Mouse (Mus musculus): ENCODE results near the gene Lyar. TPM values are rescaled to one million over a fixed set of nuclear protein-coding genes. Genes with fewer than 3 reads are reported as not detected.

The Lyar gene
- total RNA-seq (2021), result 10 to 100 TPM; 11.4 to 12.9 TPM
- long read RNA-seq, experiment 1, transcript Lyar-201 (9 exons, 1,563 nt), result major isoform, 14 of 18 reads
- long read RNA-seq, experiment 1, partial matches to known transcripts, result 0 of 18 reads
- long read RNA-seq, experiment 1, other reads (novel, unspliced or antisense), result 4 of 18 reads
- long read RNA-seq, experiment 2, transcript Lyar-201 (9 exons, 1,563 nt), result major isoform, 17 of 27 reads
- long read RNA-seq, experiment 2, partial matches to known transcripts, result 1 of 27 reads
- long read RNA-seq, experiment 2, other reads (novel, unspliced or antisense), result 9 of 27 reads

DNA sequence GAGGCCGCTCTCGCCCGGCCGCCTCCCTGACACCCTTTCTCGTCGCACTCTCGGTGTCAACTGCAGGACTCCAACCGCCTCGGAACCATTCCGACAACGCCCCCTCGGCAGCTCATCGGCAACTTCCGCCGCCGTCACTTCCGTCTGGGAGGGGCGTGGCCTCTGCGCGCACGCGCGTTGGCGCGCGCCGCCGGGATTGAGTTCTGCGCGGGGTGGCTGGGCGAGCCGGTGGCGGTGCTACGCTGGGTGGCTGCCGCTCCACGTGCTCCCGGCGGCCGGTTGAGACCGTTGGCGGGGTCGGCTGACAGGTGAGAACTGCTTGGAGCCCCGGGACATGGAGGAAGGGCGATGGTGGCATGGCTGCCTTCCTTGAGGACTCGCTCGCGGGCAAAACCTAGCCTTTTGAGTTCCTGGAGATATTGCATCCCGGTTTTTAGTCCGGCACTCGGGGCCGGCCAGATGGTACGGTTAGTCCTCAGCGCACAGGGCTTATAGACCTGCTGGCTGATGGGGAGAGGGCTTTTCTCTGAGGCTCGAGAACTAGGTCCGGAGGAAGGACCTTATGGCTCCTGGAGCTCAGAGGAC, at the start of gene Lyar, which contains the start of gene Zbtb49:
Gene Lyar (plus strand): TSS at position 143 of the 585 bp plus-strand sequence.
Gene Zbtb49 (minus strand): TSS at position 130 of the 585 bp plus-strand sequence.
- DNase-seq (ENCODE audit: low spot score in 2 of 2), result peak; percentile 93 to 95

DNA sequence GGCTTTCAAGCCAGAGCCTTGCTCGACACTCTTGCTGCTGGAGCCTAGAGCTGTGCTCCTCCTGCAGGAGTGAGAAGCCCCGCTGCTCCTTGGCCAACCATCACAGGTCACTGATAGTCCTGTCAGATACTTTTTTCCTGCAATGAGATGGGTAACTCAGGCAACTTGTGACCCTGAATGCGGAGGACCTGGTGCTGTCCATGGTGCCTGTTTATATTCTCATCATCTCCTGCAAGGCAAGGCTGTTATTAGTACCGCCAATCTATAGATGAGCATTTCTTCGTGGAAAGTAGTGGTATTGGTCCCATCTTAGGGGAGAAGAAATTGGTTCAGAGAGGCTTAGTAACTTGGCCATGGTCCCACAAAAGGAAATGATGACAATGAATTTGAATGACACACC, 46.5 kb upstream of the Lyar start:
- DNase-seq (ENCODE audit: low spot score in 2 of 2), result no peak

DNA sequence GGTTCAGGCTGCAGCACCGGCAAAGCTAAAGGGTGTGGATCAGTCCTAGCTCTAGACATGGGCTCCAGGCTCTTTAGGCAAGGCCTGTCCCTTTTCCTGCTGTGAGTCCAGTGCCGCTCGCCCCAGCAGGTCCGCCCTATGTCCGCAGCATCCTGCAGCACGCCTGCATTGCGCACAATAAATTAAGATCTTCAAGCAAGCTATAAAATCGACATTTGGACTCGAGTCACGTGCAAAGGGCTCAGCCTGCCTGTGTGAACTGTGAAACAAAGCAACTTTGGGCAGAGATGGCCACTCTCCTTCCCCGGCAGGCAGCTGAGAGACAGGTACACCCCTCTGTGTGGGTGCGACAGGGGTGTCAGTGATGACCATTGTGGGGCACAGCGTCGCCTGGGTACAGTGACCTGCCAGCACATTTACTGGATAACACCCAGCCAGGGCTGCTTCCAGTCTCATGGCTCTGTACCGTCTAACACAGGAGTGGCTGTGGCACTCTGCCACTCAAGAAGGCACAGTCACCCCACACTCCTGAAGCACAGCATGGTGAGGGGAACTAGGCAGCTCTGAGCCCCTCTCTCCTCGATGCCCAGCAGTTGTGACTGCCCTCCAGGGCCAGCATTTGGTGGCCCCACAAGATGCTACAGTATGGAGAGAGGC, 45.9 kb upstream of the Lyar start:
- DNase-seq (ENCODE audit: low spot score in 2 of 2), result no peak

DNA sequence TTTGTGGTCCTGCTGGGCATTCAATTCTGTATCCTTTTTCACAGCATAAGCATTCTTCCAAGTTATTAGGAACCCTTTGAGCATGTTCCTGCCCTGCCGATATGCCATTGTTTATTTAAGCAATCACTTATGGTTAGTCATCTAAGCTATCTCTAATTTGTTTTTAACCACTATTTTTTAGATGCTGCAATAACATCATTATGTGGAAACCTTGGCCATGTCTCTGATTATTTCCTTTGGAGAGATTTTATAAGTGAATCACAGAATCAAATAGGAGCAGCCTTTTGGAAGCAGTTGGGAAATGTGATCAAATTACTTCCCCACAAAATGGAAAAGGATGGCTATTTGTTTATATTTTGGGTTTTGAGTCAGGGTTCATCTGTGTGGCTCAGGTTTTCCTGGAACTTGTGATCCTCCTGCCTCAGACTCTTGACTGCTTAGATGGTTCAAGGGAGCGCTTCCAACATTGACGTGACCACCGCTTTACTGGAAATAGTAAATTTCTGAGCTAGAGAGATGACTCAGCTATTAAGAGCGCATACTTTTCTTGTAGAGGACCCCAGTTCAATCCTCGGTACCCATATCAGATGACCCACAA, 35.5 kb upstream of the Lyar start:
- DNase-seq (ENCODE audit: low spot score in 2 of 2), result no peak

DNA sequence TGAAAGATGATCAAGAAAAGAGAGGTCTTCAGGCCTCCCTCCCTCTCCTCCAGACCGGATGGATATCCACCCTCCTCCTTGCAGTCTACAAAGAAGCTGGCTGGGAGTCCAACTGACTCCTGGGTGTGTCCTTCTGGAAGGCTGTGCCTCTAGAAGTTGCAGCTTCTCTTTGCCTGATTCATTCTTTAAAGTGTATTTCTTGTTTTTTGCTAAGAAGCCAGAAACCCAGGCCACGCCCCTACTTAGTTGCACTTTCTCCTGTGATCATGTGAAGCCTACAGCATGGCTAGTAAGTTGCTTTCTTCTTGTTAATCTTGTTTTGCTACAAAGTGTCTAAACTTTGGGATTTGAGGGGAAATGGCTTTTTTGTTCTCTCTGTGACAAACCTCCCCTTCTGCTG, 33.3 kb upstream of the Lyar start:
- DNase-seq (ENCODE audit: low spot score in 2 of 2), result no peak

DNA sequence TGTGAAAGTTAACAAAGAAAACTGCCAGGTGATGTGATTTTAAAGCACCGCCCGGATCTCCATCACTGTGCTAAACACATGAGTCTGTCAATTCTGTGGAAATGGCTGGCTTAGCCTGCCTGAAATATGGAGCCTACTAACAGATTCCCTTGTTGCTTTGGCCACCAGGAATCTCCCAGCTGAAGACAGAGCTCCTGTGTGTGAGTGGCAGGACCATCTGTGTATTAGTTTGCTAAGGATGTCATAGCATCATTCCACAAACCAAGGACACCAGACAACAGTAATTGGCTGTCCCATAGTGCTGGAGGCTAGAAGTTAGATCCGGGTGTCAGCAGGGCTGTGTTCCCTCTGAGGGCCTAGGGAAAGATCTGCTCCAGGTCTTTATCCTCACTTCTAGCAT, 29.4 kb upstream of the Lyar start:
- DNase-seq (ENCODE audit: low spot score in 2 of 2), result no peak

DNA sequence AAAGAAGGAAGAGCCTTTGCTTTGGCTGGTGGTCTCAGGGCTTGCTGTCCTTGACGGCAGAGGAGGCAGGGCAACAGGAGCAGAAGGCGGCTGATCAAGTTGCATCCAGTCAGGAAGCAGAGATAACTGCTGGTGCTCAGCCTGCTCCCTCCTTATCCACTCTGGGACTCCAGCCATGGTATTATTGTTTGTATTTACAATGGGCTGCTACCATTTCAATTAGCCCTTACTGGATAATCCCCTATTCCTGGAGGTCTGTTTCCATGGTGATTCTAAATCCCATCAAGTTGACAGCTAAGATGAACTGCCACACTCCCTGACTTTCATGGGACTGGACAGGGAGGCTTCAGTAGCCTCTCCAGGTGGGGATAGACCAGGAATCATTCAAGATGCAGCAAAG, 25.3 kb upstream of the Lyar start:
- no peak for DNase-seq (ENCODE audit: low spot score in 2 of 2)

DNA sequence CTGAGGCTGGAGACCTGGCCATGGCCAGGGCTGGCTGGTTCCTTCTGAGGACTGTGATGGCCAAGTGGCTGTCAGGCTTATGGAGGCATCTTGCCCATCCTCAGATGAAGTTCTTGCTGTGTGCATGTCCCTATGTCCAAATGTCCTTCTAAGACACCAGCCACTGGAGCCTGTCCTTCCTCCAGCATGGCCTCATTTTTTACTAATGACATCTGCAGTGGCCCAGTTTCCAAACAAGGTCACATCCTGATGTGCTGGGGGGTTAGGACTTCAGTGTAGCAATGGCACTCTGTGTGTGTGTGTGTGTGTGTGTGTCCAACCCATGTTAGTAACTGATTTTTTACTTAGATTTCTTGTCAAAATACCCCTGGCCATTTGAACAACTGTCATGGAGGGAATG, 24.3 kb upstream of the Lyar start:
- no peak for DNase-seq (ENCODE audit: low spot score in 2 of 2)

DNA sequence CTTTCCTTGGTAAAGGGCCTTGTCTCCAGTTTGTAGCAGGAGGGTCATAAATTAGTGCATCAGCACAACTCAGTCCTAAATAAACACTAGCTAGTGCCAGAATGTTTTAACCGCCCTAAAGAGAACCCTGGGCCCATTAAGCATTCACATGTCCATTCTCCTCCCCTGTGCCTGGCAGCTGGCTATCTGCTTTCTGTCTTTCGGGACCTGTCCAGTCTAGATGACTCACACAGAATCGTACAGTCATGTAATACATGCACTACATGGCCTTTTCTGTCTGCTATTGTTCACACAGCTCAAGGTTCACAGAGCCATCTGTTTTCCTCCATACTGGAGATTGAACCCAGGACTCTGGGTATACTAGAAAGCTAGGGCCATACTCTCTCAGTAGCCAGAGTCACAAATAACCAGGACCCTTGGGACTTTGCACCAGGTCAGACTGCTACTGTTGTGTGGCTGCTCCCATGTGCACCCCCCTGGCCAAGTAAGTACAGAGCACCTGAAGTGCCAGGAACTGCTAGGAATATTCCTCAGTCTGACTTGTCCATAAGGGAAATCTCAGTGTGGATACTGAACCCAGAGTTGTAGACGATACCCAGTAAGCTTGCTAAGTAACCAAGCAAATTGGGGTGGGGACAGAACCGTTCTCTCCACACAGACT, 23.3 kb upstream of the Lyar start:
- no peak for DNase-seq (ENCODE audit: low spot score in 2 of 2)

DNA sequence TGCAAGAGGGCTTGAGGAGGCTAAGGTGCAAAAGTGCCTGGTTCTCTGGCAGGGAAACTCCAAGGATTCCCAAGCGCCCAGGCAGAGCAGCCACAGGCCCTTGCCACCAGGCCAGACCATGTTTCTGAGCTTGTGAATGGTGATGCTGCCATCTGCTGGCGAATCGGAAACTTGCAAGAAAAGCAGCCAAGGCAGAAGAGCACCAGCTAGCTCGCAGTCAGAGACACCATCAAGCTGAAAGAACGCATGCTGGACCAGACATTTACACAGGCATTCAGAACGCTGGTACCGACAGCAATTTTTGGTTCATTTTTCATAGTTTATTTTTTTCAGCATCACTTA, 22.8 kb upstream of the Lyar start:
- peak; percentile 86 to 92 for DNase-seq (ENCODE audit: low spot score in 2 of 2)

DNA sequence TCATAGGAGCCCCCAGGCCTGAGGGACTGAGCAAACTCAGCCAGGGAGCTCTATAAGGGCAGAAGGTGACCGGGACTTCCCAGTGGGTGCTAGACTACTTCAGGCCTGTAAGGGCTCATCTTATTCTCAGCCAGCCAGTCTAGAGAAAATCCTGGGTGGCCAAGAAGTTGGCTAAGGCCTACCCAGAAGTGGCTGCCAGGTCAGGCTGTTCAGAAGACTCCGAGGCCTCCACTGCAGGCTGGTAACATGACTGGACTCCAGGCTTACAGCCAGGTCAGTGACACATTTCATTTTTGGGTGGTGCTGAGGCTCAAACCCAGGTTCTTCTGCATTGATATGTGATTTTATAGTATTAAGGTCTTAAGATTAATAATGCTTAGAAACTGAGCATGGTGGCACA, 20.6 kb upstream of the Lyar start:
- no peak for DNase-seq (ENCODE audit: low spot score in 2 of 2)

DNA sequence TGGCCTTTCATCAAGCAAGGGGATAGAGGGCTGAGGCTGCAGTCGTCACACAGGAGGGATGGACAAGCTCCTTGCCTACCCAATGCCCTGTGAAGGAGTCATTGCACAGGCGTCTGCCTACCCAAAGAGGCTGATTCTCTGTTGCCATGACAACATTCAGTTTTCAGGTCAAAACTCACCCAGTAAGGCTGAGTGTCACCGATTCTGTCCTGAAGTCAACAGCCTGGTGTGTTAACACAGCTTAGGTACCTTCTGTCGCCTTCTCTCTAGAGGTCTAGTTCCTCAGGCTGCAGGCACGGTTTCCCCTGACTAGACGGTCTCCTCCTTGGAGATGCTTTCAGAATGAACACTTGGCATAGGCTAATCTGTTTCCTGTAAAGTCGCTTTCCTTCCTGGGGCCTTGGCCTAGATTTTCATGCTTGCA, 15.0 kb upstream of the Lyar start:
- DNase-seq (ENCODE audit: low spot score in 2 of 2), result no peak

DNA sequence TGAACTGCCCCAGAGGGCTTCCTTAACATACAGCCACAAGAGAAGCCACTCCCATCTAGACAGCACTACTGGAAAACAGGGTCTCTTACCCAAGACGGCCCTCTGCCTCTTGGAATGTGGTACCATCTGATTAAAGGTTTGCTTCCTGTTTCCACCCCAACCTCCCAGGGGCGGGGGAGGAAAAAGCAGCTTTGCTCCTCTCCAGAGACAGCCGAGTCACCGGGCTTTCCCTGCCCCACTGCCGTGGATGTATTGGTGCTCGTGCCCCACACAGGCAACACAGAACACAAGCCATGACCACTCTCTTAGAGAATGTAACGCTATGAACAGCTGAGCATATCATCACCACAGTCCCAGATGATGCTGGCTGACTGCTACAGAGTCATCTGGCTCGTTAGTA, 11.3 kb upstream of the Lyar start:
- no peak for DNase-seq (ENCODE audit: low spot score in 2 of 2)

DNA sequence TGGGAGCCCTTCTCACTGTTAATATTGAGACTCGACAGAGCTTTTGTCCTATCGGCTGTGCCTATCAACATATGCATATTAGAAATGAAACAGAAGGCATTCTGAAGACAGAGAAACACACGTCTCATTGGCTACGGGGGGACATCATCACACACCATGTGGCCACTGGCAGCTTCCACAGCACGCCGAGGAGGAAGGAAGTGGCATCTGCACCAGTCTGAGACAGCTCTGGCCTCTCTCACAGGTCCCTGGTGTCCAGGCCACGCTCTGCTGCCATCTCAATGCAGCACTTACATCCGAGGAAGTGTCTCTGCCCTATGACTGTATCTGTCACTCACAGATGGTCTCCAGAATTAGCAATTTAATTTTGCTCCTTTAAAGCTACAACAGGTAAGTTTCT, 8.6 kb upstream of the Lyar start:
- DNase-seq (ENCODE audit: low spot score in 2 of 2), result no peak

DNA sequence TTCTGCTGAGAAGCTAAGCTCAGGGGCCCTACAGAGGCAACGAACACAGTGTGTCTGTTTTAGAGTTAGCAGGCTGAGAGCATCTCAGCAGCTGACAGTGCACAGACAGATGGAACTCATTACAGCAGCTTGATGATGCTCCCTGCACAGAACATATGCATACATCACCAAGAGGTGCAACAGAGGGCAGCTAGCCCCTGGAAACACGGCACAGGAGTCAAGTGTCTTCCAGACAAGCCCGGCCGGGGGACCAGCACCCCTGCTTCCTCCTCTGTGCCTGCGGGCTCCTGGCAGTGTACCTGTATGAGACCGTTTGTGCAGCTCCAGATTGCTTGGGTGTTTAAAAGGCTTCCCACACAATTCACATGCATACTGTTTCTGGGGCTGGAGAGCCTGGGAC, 7.3 kb upstream of the Lyar start:
- peak; percentile 45 to 60 for DNase-seq (ENCODE audit: low spot score in 2 of 2)

DNA sequence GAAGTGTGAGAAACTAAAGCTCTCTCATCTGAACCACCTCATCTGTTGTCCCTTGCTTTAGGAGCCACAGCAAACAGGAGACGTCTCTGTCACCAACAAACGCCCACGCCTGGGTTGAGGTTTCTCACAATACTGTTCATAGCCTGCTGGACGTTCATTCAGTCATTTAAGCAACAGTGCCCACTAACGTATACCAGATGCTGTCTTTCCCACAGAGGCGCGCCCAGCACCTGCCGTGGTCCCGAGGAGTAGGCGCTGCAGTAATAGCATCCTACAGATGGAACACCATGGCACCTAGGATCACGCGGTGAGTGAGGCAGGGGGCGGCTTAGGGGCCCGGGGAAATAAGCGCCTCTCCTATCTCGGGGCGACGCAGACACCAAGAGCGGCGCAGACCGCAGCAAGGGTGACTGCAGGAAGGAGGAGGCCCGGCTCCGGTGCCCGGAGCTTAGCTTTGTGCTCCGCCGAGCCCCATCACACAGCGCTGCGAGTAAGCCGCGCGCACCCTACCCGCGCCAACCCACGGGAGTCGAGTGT, 431 bp upstream of the Lyar start:
- DNase-seq (ENCODE audit: low spot score in 2 of 2), result peak in 1 of 2 experiments; percentile 27

DNA sequence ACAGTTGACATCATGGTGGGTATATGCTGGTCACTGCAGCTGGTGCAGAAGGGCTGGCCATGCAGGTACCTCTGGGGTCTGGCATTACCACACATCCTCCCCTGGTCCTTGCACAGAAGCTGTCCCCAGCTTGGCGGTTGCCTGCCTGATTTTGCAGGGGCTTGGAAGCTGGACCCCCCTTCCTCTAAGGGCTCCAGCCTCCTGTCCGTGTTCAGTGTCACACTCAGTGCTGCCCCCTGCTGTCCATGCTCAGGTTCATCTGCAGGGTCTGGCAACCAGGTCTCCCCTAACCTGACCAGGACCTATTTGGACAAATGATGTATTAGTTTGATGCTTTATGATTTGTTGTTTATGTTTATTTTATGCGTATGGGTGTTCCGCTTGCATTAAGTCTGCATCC, 15.2 kb downstream of the Lyar start:
- DNase-seq (ENCODE audit: low spot score in 2 of 2), result no peak

DNA sequence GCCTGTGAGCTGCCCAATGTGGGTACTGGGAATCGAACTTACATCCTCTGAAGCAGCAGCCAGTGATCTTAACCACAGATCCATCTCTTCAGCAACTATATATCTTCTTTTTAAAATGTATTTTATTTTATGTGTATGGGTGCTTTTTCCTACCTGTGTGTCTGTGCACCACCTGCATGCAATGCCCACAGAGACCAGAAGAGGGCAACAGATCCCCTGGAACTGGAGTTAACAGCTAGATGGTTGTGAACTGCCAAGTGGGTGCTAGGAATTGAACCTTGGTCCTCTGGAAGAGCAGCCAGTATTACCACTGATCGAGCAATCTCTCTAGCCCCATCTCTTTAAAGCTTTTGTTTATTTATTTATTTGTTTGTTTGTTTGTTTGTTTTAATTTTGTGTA, 16.4 kb downstream of the Lyar start:
- DNase-seq (ENCODE audit: low spot score in 2 of 2), result no peak

DNA sequence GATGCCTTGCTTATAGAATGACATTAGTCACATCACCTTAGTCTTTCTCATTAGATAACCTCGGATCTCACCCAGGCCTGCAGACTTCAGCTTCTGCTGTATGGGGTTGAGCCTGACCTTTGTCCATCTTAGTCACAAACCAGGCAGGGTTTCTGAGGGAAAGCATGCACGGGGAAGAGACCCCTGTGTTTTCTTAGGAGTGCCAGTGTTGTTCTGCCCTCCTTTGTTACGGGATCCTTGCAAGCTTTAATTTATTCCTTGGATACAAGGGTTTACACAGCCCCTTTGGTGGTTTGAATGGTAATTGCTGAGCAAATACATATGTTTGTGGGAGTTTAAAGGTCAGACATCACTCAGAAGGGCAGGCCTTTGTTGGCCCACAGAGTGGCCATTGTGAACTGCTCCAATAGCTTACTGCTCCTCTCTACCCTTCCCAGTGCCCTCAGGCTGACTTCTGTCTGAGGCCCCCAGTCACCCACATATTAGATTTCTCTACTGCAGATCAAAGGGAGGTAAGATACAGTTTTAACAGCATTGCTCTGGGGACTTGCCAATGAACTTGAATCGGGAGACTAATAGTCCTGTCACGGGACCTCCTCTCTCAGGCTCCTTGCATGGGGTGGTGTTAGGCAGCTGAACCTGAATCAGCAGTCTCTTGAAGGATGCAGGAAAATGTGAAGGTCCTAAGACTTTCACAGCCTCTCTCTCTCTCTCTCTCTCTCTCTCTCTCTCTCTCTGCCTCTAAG, 20.6 kb downstream of the Lyar start:
- no peak for DNase-seq (ENCODE audit: low spot score in 2 of 2)

DNA sequence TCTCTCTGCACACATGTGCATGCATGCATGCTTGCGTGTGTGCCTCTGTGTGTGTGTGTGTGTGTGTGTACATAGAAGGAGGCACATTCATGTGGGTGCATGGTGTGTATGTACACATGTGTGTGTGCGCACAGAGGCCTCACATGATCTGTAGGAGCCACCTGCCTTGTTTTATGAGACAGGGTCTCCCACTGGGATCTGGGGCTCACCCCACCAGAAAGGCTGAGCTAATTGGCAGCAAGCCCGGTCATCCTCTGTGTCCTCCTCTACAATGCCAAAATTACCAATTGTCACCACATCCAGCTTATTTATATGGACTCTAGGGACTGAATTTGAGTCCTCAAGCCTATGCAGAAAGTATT, 21.2 kb downstream of the Lyar start:
- DNase-seq (ENCODE audit: low spot score in 2 of 2), result no peak

DNA sequence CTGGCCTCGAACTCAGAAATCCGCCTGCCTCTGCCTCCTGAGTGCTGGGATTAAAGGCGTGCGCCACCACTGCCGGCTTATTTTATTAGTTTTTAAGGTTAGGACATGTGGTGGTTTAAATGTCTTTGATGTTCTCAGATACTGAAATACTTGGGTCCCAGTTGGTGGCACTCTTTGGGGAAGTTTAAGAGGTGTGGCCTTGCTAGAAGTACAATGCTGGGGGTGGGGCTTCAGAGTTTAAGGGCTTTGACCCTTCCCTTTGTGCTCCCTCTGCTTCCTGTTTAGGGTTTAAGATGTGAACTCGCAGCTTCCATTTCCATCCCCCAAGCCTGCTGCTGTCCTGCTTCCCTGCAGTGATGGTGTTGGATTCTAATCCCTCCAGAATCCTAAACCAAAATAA, 21.7 kb downstream of the Lyar start:
- DNase-seq (ENCODE audit: low spot score in 2 of 2), result no peak

All from layer of hippocampus, postnatal 14 days (tissue).